Comparison of ENCODE assay signal across 19 mouse cellular contexts in genomic region chr17:58004491-58004890, GRCm38 (mm10).
DNase-seq lines count a peak whose midpoint lies in the region; ATAC-seq and TF ChIP-seq lines count a peak whose summit lies in the region.
"Had no signal": no experiment of that assay in that cellular context is flagged by ENCODE, and none has a peak within 500 bp of the region (broad histone marks: within the 10 kb centered on the region; RNA-seq: fewer than 3 reads in every experiment).

No protein-coding gene starts in this region.

- H3K4me1 ChIP-seq in stomach, embryonic 16.5 days (ENCODE audit: control insufficient read depth, insufficient read depth, low read length): no peaks in the 10 kb centered on the region
- no peaks in the 10 kb centered on the region for H3K4me1 ChIP-seq in stomach, postnatal 0 days (replicated peaks; ENCODE audit: control insufficient read depth, insufficient read depth)

- no peaks in the 10 kb centered on the region for H3K27me3 ChIP-seq in stomach, embryonic 16.5 days (ENCODE audit: control insufficient read depth, insufficient read depth, low read length)
- H3K27me3 ChIP-seq in stomach, postnatal 0 days (ENCODE audit: control insufficient read depth, insufficient read depth, low read length): no peaks in the 10 kb centered on the region
- H3K27me3 ChIP-seq: CH12.LX, Patski had no signal

- H3K27ac ChIP-seq in stomach, embryonic 16.5 days (ENCODE audit: low read length): no peak overlapping the region
- no peak overlapping the region for H3K27ac ChIP-seq in stomach, postnatal 0 days (replicated peaks)

- no peak overlapping the region for H3K9ac ChIP-seq in stomach, embryonic 16.5 days (ENCODE audit: low read length)
- no peak overlapping the region for H3K9ac ChIP-seq in stomach, postnatal 0 days (ENCODE audit: low read length)

- H3K4me3 ChIP-seq in stomach, embryonic 16.5 days (replicated peaks; ENCODE audit: low read length): no peak overlapping the region
- no peak overlapping the region for H3K4me3 ChIP-seq in stomach, postnatal 0 days (ENCODE audit: low read depth, low read length)

- peak; percentile 33; the same call in 1 of the 2 replicates for ATAC-seq in stomach, embryonic 16.5 days (ENCODE audit: insufficient read depth, low FRiP score)
- peak; percentile 97 for ATAC-seq in stomach, postnatal 0 days (ENCODE audit: low FRiP score, low TSS enrichment)
- ATAC-seq: activated CD4-positive, CD25-positive, alpha-beta regulatory T cell, adult 4 months; CD4-positive, CD25-positive, alpha-beta regulatory T cell, adult 4 months; Patski had no signal

- DNase-seq in stomach, postnatal 0 days (ENCODE audit: low spot score): no peak
- no peak for DNase-seq in natural killer cell, adult 2 months (ENCODE audit: low spot score in 2 of 2)
- DNase-seq in kidney, adult 9 months: no peak
- DNase-seq: adrenal gland, adult 2 months; adrenal gland, adult 8-10 months; adrenal gland, postnatal 10 days; adrenal gland, postnatal 14 days; adrenal gland, postnatal 25 days; adrenal gland, postnatal 36 days; B cell, adult 2 months; cerebellum, adult 11 months; cerebellum, adult 11-12 months; cerebellum, adult 18-20 months had no signal

- 65% methylated on average over 2 of the region's 2 CpGs for WGBS in stomach, embryonic 16.5 days
- 63% methylated on average over 2 of the region's 2 CpGs for whole genome bisulfite sequencing in stomach, postnatal 0 days

- H3K36me3 ChIP-seq in stomach, embryonic 16.5 days (ENCODE audit: control insufficient read depth, insufficient read depth, low read length): no peaks in the 10 kb centered on the region
- H3K36me3 ChIP-seq in stomach, postnatal 0 days (ENCODE audit: control insufficient read depth, insufficient read depth, low read length): no peaks in the 10 kb centered on the region
- H3K36me3 ChIP-seq: G1E had no signal

- H3K9me3 ChIP-seq in stomach, embryonic 16.5 days (replicated peaks; ENCODE audit: control insufficient read depth, low read length): no peaks in the 10 kb centered on the region
- no peaks in the 10 kb centered on the region for H3K9me3 ChIP-seq in stomach, postnatal 0 days (ENCODE audit: control insufficient read depth, low read length)
- H3K9me3 ChIP-seq: G1E had no signal

- H3K4me2 ChIP-seq in stomach, embryonic 16.5 days (ENCODE audit: low read depth, low read length): no peak overlapping the region
- H3K4me2 ChIP-seq in stomach, postnatal 0 days (replicated peaks; ENCODE audit: low read depth): no peak overlapping the region

- no peak for TF ChIP-seq EP300 in stomach, postnatal 0 days (optimal IDR thresholded peaks at IDR 0.05)

- no peak for TF ChIP-seq CTCF in stomach, postnatal 0 days (IDR thresholded peaks at IDR 0.05; ENCODE audit: low read depth)
